Mouse (Mus musculus): ENCODE results near the gene Cdk19. TPM values are rescaled to one million over a fixed set of nuclear protein-coding genes. Genes with fewer than 3 reads are reported as not detected.
A peak's percentile ranks its signal among the peaks of the same experiment; 100 is the strongest.

Cdk19 gene
- total and polyA plus RNA-seq, 2 experiments from 2014 or later, result 3.9 to 11.8 TPM

- Histone ChIP-seq H3K36me3 (ENCODE audit: insufficient read depth, low read length) (no peaks in the 10 kb centered on the region), H3K4me1 (ENCODE audit: insufficient read depth, low read length) (no peaks in the 10 kb centered on the region), H3K4me2 (ENCODE audit: low read depth, low read length, poor library complexity, severe bottlenecking) (no peak overlapping the region), H3K9me3 (ENCODE audit: low read length) (no peaks in the 10 kb centered on the region), H3K27me3 (ENCODE audit: insufficient read depth, low read length) (no peaks in the 10 kb centered on the region), H3K9ac (replicated peaks; ENCODE audit: low read length, poor library complexity, severe bottlenecking) (no peak overlapping the region), H3K27ac (ENCODE audit: low read depth, low read length) (no peak overlapping the region), H3K4me3 (ENCODE audit: low read depth, low read length) (no peak overlapping the region)
- no peak for TF ChIP-seq CTCF (IDR thresholded peaks at IDR 0.05)
- ATAC-seq (ENCODE audit: low FRiP score) (no peak), DNase-seq (ENCODE audit: low spot score) (no peak)
- 85% methylated on average over 2 of the region's 2 CpGs for WGBS
These were observed 26.6 kb downstream of the Cdk19 start for GRCm38 (mm10) chr10:40365991-40366390.

- Histone ChIP-seq H3K27ac (ENCODE audit: low read depth, low read length) (no peak overlapping the region), H3K4me1 (ENCODE audit: insufficient read depth, low read length) (no peaks in the 10 kb centered on the region), H3K36me3 (ENCODE audit: insufficient read depth, low read length) (no peaks in the 10 kb centered on the region), H3K9me3 (ENCODE audit: low read length) (no peaks in the 10 kb centered on the region), H3K4me2 (ENCODE audit: low read depth, low read length, poor library complexity, severe bottlenecking) (no peak overlapping the region), H3K27me3 (ENCODE audit: insufficient read depth, low read length) (no peaks in the 10 kb centered on the region), H3K9ac (replicated peaks; ENCODE audit: low read length, poor library complexity, severe bottlenecking) (no peak overlapping the region), H3K4me3 (ENCODE audit: low read depth, low read length) (no peak overlapping the region)
- ATAC-seq (ENCODE audit: low FRiP score) (no peak), DNase-seq (ENCODE audit: low spot score) (no peak)
- 93% methylated on average over 1 of the region's 1 CpGs for WGBS
- no peak for TF ChIP-seq CTCF (IDR thresholded peaks at IDR 0.05)
These were observed 29.2 kb downstream of the Cdk19 start for GRCm38 (mm10) chr10:40368516-40368915.

- no peak for ATAC-seq (ENCODE audit: low FRiP score)
- Histone ChIP-seq H3K36me3 (ENCODE audit: insufficient read depth, low read length) (no peaks in the 10 kb centered on the region), H3K27me3 (ENCODE audit: insufficient read depth, low read length) (no peaks in the 10 kb centered on the region), H3K4me2 (ENCODE audit: low read depth, low read length, poor library complexity, severe bottlenecking) (no peak overlapping the region), H3K9me3 (ENCODE audit: low read length) (no peaks in the 10 kb centered on the region), H3K4me1 (ENCODE audit: insufficient read depth, low read length) (no peaks in the 10 kb centered on the region), H3K9ac (replicated peaks; ENCODE audit: low read length, poor library complexity, severe bottlenecking) (no peak overlapping the region), H3K4me3 (ENCODE audit: low read depth, low read length) (no peak overlapping the region), H3K27ac (ENCODE audit: low read depth, low read length) (no peak overlapping the region)
- peak; percentile 25 for TF ChIP-seq CTCF (IDR thresholded peaks at IDR 0.05)
- no peak for DNase-seq (ENCODE audit: low spot score)
These were observed 30.8 kb downstream of the Cdk19 start for GRCm38 (mm10) chr10:40370156-40370555.

GRCm38 (mm10) chr10:40371184-40371913 lies 32.0 kb downstream of the Cdk19 start:
- no peak for TF ChIP-seq CTCF (IDR thresholded peaks at IDR 0.05)
- no peak overlapping the region for H3K27ac ChIP-seq (ENCODE audit: low read depth, low read length)
- no peak overlapping the region for H3K9ac ChIP-seq (replicated peaks; ENCODE audit: low read length, poor library complexity, severe bottlenecking)
- no peak for ATAC-seq (ENCODE audit: low FRiP score)
- WGBS, result 75% methylated on average over 8 of the region's 8 CpGs
- no peak overlapping the region for H3K4me3 ChIP-seq (ENCODE audit: low read depth, low read length)
- DNase-seq (ENCODE audit: low spot score), result no peak
- no peaks in the 10 kb centered on the region for H3K27me3 ChIP-seq (ENCODE audit: insufficient read depth, low read length)
- no peak overlapping the region for H3K4me2 ChIP-seq (ENCODE audit: low read depth, low read length, poor library complexity, severe bottlenecking)
- no peaks in the 10 kb centered on the region for H3K9me3 ChIP-seq (ENCODE audit: low read length)
- no peaks in the 10 kb centered on the region for H3K4me1 ChIP-seq (ENCODE audit: insufficient read depth, low read length)
- H3K36me3 ChIP-seq (ENCODE audit: insufficient read depth, low read length), result no peaks in the 10 kb centered on the region

- no peaks in the 10 kb centered on the region for H3K9me3 ChIP-seq (ENCODE audit: low read length)
- peak overlapping the region; percentile 10; the same call in 1 of the 2 replicates for H3K4me2 ChIP-seq (ENCODE audit: low read depth, low read length, poor library complexity, severe bottlenecking)
- ATAC-seq (ENCODE audit: low FRiP score), result peak; percentile 69; the same call in 1 of the 2 replicates
- TF ChIP-seq CTCF (IDR thresholded peaks at IDR 0.05), result no peak
- peak; percentile 80 for DNase-seq (ENCODE audit: low spot score)
- H3K9ac ChIP-seq (replicated peaks; ENCODE audit: low read length, poor library complexity, severe bottlenecking), result no peak overlapping the region
- H3K4me1 ChIP-seq (ENCODE audit: insufficient read depth, low read length), result no peaks in the 10 kb centered on the region
- H3K4me3 ChIP-seq (ENCODE audit: low read depth, low read length), result no peak overlapping the region
- no peaks in the 10 kb centered on the region for H3K36me3 ChIP-seq (ENCODE audit: insufficient read depth, low read length)
- WGBS, result 14% methylated on average over 11 of the region's 11 CpGs
- no peaks in the 10 kb centered on the region for H3K27me3 ChIP-seq (ENCODE audit: insufficient read depth, low read length)
- peak overlapping the region; percentile 32; the same call in 1 of the 2 replicates for H3K27ac ChIP-seq (ENCODE audit: low read depth, low read length)
These were observed 32.7 kb downstream of the Cdk19 start for GRCm38 (mm10) chr10:40371914-40372675.

- no peak overlapping the region for H3K4me2 ChIP-seq (ENCODE audit: low read depth, low read length, poor library complexity, severe bottlenecking)
- H3K4me3 ChIP-seq (ENCODE audit: low read depth, low read length), result no peak overlapping the region
- TF ChIP-seq CTCF (IDR thresholded peaks at IDR 0.05), result no peak
- H3K4me1 ChIP-seq (ENCODE audit: insufficient read depth, low read length), result no peaks in the 10 kb centered on the region
- no peak overlapping the region for H3K27ac ChIP-seq (ENCODE audit: low read depth, low read length)
- H3K9me3 ChIP-seq (ENCODE audit: low read length), result no peaks in the 10 kb centered on the region
- no peak for DNase-seq (ENCODE audit: low spot score)
- no peak for ATAC-seq (ENCODE audit: low FRiP score)
- no peaks in the 10 kb centered on the region for H3K36me3 ChIP-seq (ENCODE audit: insufficient read depth, low read length)
- H3K27me3 ChIP-seq (ENCODE audit: insufficient read depth, low read length), result no peaks in the 10 kb centered on the region
- no peak overlapping the region for H3K9ac ChIP-seq (replicated peaks; ENCODE audit: low read length, poor library complexity, severe bottlenecking)
- 97% methylated on average over 5 of the region's 5 CpGs for WGBS
These were observed 34.4 kb downstream of the Cdk19 start for GRCm38 (mm10) chr10:40373749-40374148.
